Mouse (Mus musculus) retina, adult 2 months (tissue): Measurements from ENCODE around the gene Vmn1r55.
"Not testable (repeated sequence)": the region's sequence is repeated elsewhere in the genome, so short reads cannot be mapped to it uniquely, and the experiment has no call there.

Experiments
- DNase-seq: peaks from one replicate; pipeline ENCODE4 v3.0.0-alpha.2; 2012; ENCODE audit warnings: low read depth, low spot score

Vmn1r55 gene

GRCm38 (mm10) chr7:5149570-5149969 is at the start of gene Vmn1r55:
TSS of gene Vmn1r55 (minus strand) at chr7:5149670.
- not testable (repeated sequence) for DNase-seq

- not testable (repeated sequence) for DNase-seq
These were observed 47.2 kb upstream of the Vmn1r55 start, which contains the start of gene Vmn1r56 for GRCm38 (mm10) chr7:5196647-5197046. TSS of gene Vmn1r56 (minus strand) at chr7:5196747.

- DNase-seq: peak; percentile 8
These were observed 23.7 kb downstream of the Vmn1r55 start, which contains the start of gene Rasl2-9 for GRCm38 (mm10) chr7:5125549-5126406. TSS of gene Rasl2-9 (minus strand) at chr7:5125950.

- DNase-seq: no peak
These were observed 24.4 kb downstream of the Vmn1r55 start for GRCm38 (mm10) chr7:5125078-5125477.

GRCm38 (mm10) chr7:5116850-5117249 is 32.6 kb downstream of the Vmn1r55 start, which contains the start of gene Rfpl4:
TSS of gene Rfpl4 (minus strand) at chr7:5116950.
- DNase-seq: no peak

GRCm38 (mm10) chr7:5112701-5113100 is 36.8 kb downstream of the Vmn1r55 start:
- DNase-seq: no peak

GRCm38 (mm10) chr7:5109301-5109700 is 40.2 kb downstream of the Vmn1r55 start:
- DNase-seq: no peak

GRCm38 (mm10) chr7:5108272-5108671 is 41.2 kb downstream of the Vmn1r55 start:
- DNase-seq: no peak

- no peak for DNase-seq
These were observed 46.9 kb downstream of the Vmn1r55 start for GRCm38 (mm10) chr7:5102564-5102963.

GRCm38 (mm10) chr7:5101066-5101663 is 48.3 kb downstream of the Vmn1r55 start:
- DNase-seq: no peak

- no peak for DNase-seq
These were observed 49.7 kb downstream of the Vmn1r55 start for GRCm38 (mm10) chr7:5099796-5100195.

- DNase-seq: no peak
These were observed 50.7 kb downstream of the Vmn1r55 start for GRCm38 (mm10) chr7:5098769-5099168.

- no peak for DNase-seq
These were observed 56.5 kb downstream of the Vmn1r55 start for GRCm38 (mm10) chr7:5092831-5093510.

GRCm38 (mm10) chr7:5092381-5092780 is 57.1 kb downstream of the Vmn1r55 start:
- DNase-seq: no peak

GRCm38 (mm10) chr7:5091008-5091728 is 58.3 kb downstream of the Vmn1r55 start:
- DNase-seq: no peak

GRCm38 (mm10) chr7:5089853-5090252 is 59.6 kb downstream of the Vmn1r55 start:
- no peak for DNase-seq

GRCm38 (mm10) chr7:5087886-5088285 is 61.6 kb downstream of the Vmn1r55 start:
- no peak for DNase-seq

GRCm38 (mm10) chr7:5086921-5087440 is 62.5 kb downstream of the Vmn1r55 start:
- no peak for DNase-seq

- DNase-seq: no peak
These were observed 64.0 kb downstream of the Vmn1r55 start for GRCm38 (mm10) chr7:5085512-5085911.

GRCm38 (mm10) chr7:5083325-5084105 is 66.0 kb downstream of the Vmn1r55 start:
- DNase-seq: no peak
